Mouse (Mus musculus) myocyte (in vitro differentiated cells): ENCODE results near the gene Anapc2. TPM values are rescaled to one million over a fixed set of nuclear protein-coding genes. Genes with fewer than 3 reads are reported as not detected.

ENCODE experiments used
- H3K27me3 ChIP-seq: one replicate; pipeline ENCODE4 v1.6.1; 2011; ENCODE audit not compliant: control insufficient read depth, insufficient read depth, insufficient read length
- H3K36me3 ChIP-seq: one replicate; pipeline ENCODE4 v1.6.1; 2011; ENCODE audit not compliant: control insufficient read depth, insufficient read depth
- H3K4me2 ChIP-seq: one replicate; pipeline ENCODE4 v1.6.1; 2011; ENCODE audit warnings: low read depth, control low read depth
- H3K4me3 ChIP-seq: one replicate; pipeline ENCODE4 v1.5.1; 2011; ENCODE audit warnings: mild to moderate bottlenecking, control low read depth, moderate library complexity
- H3K79me2 ChIP-seq: one replicate; pipeline ENCODE4 v1.6.1; 2011; ENCODE audit not compliant: control insufficient read depth, insufficient read depth
- H3ac ChIP-seq: one replicate; pipeline ENCODE4 v1.6.1; 2011; ENCODE audit not compliant: control insufficient read depth, insufficient read length
- CEBPB ChIP-seq: IDR thresholded peaks from 2 replicates; pipeline ENCODE4 v1.6.1; 2011; ENCODE audit warnings: mild to moderate bottlenecking, moderate library complexity; ENCODE audit not compliant: poor library complexity, insufficient read depth, severe bottlenecking
- E2F4 ChIP-seq: IDR thresholded peaks from one replicate; pipeline ENCODE4 v1.6.1; 2011; ENCODE audit warnings: mild to moderate bottlenecking, control low read depth, moderate library complexity; ENCODE audit not compliant: insufficient read depth
- MAX ChIP-seq: IDR thresholded peaks from one replicate; pipeline ENCODE4 v1.6.1; 2011; ENCODE audit warnings: low read depth, mild to moderate bottlenecking, control low read depth
- MYOD1 ChIP-seq, 3 experiments: IDR thresholded peaks; one replicate each; pipeline ENCODE4 v1.6.1; 2011; ENCODE audit warnings: control low read depth in 2 of 3, low read depth in 2 of 3, mild to moderate bottlenecking in 2 of 3, moderate library complexity in 1 of 3; ENCODE audit not compliant: insufficient read length in 2 of 3, control insufficient read depth in 1 of 3
- MYOG ChIP-seq, 3 experiments: IDR thresholded peaks; one replicate each; pipeline ENCODE4 v1.6.1; 2011; ENCODE audit warnings: control low read depth in 2 of 3, low read depth in 2 of 3, mild to moderate bottlenecking in 2 of 3; ENCODE audit not compliant: insufficient read length in 2 of 3, control insufficient read depth in 1 of 3, insufficient read depth in 1 of 3
- POLR2A ChIP-seq: IDR thresholded peaks from one replicate; pipeline ENCODE4 v1.6.1; 2011; ENCODE audit warnings: low read depth, mild to moderate bottlenecking, control low read depth, moderate library complexity; ENCODE audit not compliant: insufficient read length
- POLR2AphosphoS2 ChIP-seq: IDR thresholded peaks from one replicate; pipeline ENCODE4 v1.6.1; 2011; ENCODE audit warnings: low read depth, control low read depth; ENCODE audit not compliant: insufficient read length
- REST ChIP-seq: IDR thresholded peaks from one replicate; pipeline ENCODE4 v1.6.1; 2011; ENCODE audit warnings: mild to moderate bottlenecking, control low read depth, moderate library complexity; ENCODE audit not compliant: insufficient read depth, insufficient read length
- SRF ChIP-seq: IDR thresholded peaks from one replicate; pipeline ENCODE4 v1.6.1; 2011; ENCODE audit warnings: low read depth; ENCODE audit not compliant: control insufficient read depth, insufficient read length
- TCF12 ChIP-seq: IDR thresholded peaks from one replicate; pipeline ENCODE4 v1.6.1; 2011; ENCODE audit warnings: mild to moderate bottlenecking, control low read depth; ENCODE audit not compliant: poor library complexity, insufficient read depth, severe bottlenecking
- TCF3 ChIP-seq: IDR thresholded peaks from one replicate; pipeline ENCODE4 v1.6.1; 2011; ENCODE audit warnings: low read depth, control low read depth; ENCODE audit not compliant: insufficient read length
- USF1 ChIP-seq: IDR thresholded peaks from one replicate; pipeline ENCODE4 v1.6.1; 2011; ENCODE audit warnings: low read depth, mild to moderate bottlenecking, control low read depth, moderate library complexity
- polyA plus RNA-seq: library from polyadenylated mRNA; unstranded; fragments of >200 nt; fragmentation: generic; extraction: Trizol; gene quantifications from one replicate; pipeline ENCODE4 v1.2.1, GENCODE M21; 2012; ENCODE audit warnings: missing spikeins

Anapc2 gene
- polyA plus RNA-seq, 1 experiment: 97.9 TPM

DNA sequence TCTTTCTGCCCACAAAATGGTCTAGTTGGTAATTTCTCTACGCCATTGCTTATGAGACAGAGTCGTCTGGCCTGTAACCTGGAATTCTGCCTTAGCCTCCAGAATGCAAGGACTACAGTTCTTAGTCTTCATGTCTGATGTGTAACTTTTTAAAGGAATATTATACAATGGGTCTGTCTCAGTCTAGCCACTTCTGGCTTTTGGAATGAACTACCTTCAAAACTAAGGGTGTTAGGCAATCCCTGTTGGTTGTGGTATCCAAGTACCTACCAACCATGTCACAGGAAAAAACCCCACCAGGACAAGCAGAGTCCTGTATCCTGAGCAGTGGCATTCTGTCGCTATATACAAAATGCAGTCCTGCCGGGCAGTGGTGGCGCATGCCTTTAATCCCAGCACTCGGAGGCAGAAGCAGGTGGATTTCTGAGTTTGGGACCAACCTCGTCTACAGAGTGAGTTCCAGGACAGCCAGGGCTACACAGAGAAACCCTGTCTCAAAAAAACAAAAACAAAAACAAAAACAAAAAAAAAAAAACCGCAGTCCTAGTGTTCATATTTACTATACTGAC is 46.4 kb upstream of the Anapc2 start:
- H3ac ChIP-seq: no peak overlapping the region
- peaks cover 11% of the 10 kb centered on the region for H3K79me2 ChIP-seq
- H3K27me3 ChIP-seq: peaks cover 11% of the 10 kb centered on the region
- H3K36me3 ChIP-seq: peaks cover 23% of the 10 kb centered on the region
- no peak for TF ChIP-seq CEBPB
- no peak for TF ChIP-seq TCF3
- TF ChIP-seq TCF12: no peak
- TF ChIP-seq POLR2AphosphoS2: no peak
- no peak for TF ChIP-seq REST
- TF ChIP-seq USF1: no peak
- no peak for TF ChIP-seq SRF
- no peak for TF ChIP-seq E2F4
- no peak for TF ChIP-seq POLR2A
- no peak for TF ChIP-seq MYOD1 (IDR thresholded peaks at IDR 0.05; ENCODE audit: control insufficient read depth in 1 of 3, insufficient read length in 2 of 3, low read depth in 2 of 3)
- no peak for TF ChIP-seq MYOG (IDR thresholded peaks at IDR 0.05; ENCODE audit: control insufficient read depth in 1 of 3, insufficient read depth in 1 of 3, insufficient read length in 2 of 3, low read depth in 2 of 3)
- no peak for TF ChIP-seq MAX
- peak overlapping the region; percentile 76 for H3K4me2 ChIP-seq
- peak overlapping the region; percentile 99 for H3K4me3 ChIP-seq

DNA sequence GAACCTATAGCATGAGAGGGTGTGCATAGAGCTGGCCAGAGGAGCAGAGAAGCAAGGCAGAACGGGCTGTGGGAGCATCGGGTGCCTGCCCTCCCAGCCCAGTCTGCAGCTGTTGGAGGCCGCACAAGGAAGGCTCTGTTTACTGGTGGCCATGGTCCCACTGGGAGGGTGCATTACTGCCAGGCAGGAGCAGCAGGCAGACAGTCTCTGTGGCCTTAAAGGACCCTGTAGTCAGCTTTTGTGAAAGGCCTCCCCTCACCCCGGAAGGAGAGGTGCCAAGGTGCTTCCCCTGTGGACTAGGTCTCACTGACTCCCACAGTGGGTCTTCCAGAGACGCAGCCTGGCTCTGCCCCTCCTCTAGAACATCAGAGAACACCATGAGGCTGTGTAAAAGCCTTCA is 45.4 kb upstream of the Anapc2 start:
- H3K36me3 ChIP-seq: peaks cover 15% of the 10 kb centered on the region
- H3ac ChIP-seq: no peak overlapping the region
- peaks cover 11% of the 10 kb centered on the region for H3K79me2 ChIP-seq
- H3K27me3 ChIP-seq: peaks cover 21% of the 10 kb centered on the region
- TF ChIP-seq MAX (no peak), POLR2A (peak; percentile 47), TCF3 (peak; percentile 45), USF1 (no peak), MYOG (IDR thresholded peaks at IDR 0.05; ENCODE audit: control insufficient read depth in 1 of 3, insufficient read depth in 1 of 3, insufficient read length in 2 of 3, low read depth in 2 of 3) (peak; percentile 70 to 97 (median 94)), SRF (no peak), REST (no peak), MYOD1 (IDR thresholded peaks at IDR 0.05; ENCODE audit: control insufficient read depth in 1 of 3, insufficient read length in 2 of 3, low read depth in 2 of 3) (peak in 2 of 3 experiments; percentile 91 to 92), TCF12 (no peak), CEBPB (no peak)
- H3K4me2 ChIP-seq: peak overlapping the region; percentile 45
- no peak overlapping the region for H3K4me3 ChIP-seq

DNA sequence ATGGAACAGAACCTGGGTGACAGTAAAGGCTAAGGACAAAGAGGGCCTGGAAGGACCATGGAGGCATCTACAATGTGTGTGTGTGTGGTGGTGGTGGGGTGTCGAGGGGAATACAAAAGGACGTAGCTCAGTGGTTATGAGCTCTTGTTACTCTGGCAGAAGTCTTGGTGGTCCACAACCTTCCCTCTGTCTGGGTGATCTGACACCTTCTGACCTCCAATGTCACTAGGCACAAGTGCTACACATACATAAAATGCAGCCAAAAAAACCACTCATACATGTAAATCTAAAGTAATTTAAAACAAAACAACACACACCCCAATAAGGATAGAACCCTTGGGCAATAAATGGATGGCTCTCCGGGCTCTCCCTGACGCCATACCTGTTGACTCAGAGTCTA is 44.9 kb upstream of the Anapc2 start:
- no peak for TF ChIP-seq CEBPB
- TF ChIP-seq POLR2AphosphoS2: no peak
- no peak for TF ChIP-seq USF1
- no peak for TF ChIP-seq REST
- TF ChIP-seq MYOD1 (IDR thresholded peaks at IDR 0.05; ENCODE audit: control insufficient read depth in 1 of 3, insufficient read length in 2 of 3, low read depth in 2 of 3): no peak
- TF ChIP-seq POLR2A: no peak
- no peak for TF ChIP-seq E2F4
- no peak for TF ChIP-seq MAX
- no peak for TF ChIP-seq SRF
- no peak for TF ChIP-seq TCF3
- no peak for TF ChIP-seq MYOG (IDR thresholded peaks at IDR 0.05; ENCODE audit: control insufficient read depth in 1 of 3, insufficient read depth in 1 of 3, insufficient read length in 2 of 3, low read depth in 2 of 3)
- TF ChIP-seq TCF12: no peak

DNA sequence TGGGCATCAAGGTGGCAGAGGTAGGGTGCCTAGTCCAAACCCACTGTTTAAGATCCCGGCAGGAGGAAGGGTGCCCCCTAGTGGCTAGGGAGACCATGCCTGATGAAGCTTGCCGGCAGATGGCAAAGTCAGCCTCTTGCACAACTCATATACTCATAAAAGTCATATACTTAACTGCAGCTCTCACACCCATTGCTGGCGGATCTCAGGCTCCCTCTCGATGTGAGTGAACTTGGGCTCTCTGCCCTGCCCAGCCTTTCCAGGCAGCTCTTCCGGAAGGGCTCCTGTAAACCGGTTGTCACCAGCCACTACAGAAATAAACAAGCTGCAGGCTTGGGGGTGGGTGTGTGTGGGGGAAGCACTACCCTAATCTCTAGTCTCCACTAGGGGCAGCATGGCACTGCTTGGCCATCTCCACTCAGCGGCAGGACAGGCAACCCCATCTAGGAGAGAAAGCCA is 43.8 kb upstream of the Anapc2 start:
- TF ChIP-seq TCF3 (no peak), MYOG (IDR thresholded peaks at IDR 0.05; ENCODE audit: control insufficient read depth in 1 of 3, insufficient read depth in 1 of 3, insufficient read length in 2 of 3, low read depth in 2 of 3) (no peak), TCF12 (no peak), USF1 (no peak), SRF (no peak), CEBPB (peak; percentile 84)
- H3K27me3 ChIP-seq: peaks cover 37% of the 10 kb centered on the region
- peak overlapping the region; percentile 75 for H3K4me2 ChIP-seq
- H3K36me3 ChIP-seq: peaks cover 3% of the 10 kb centered on the region
- H3K4me3 ChIP-seq: peak overlapping the region; percentile 6
- peaks cover 6% of the 10 kb centered on the region for H3K79me2 ChIP-seq
- H3ac ChIP-seq: no peak overlapping the region

More for the DNA sequence above, 44.9 kb upstream of the Anapc2 start:
- Histone ChIP-seq H3K27me3 (peaks cover 26% of the 10 kb centered on the region), H3K36me3 (peaks cover 9% of the 10 kb centered on the region), H3K79me2 (peaks cover 11% of the 10 kb centered on the region), H3ac (no peak overlapping the region), H3K4me2 (peak overlapping the region; percentile 45), H3K4me3 (no peak overlapping the region)
